Mouse (Mus musculus): ENCODE results near the gene Epha7.

The Epha7 gene

GRCm38 (mm10) chr4:28901496-28901895 is 88.6 kb downstream of the Epha7 start:
- no peak for DNase-seq

GRCm38 (mm10) chr4:28902004-28902704 is 89.2 kb downstream of the Epha7 start:
- DNase-seq = no peak

- no peak for DNase-seq
Measured at GRCm38 (mm10) chr4:28906985-28907384, 94.1 kb downstream of the Epha7 start.

GRCm38 (mm10) chr4:28910127-28910526 is 97.2 kb downstream of the Epha7 start:
- DNase-seq = no peak

GRCm38 (mm10) chr4:28912028-28912427 is 99.1 kb downstream of the Epha7 start:
- DNase-seq = no peak

GRCm38 (mm10) chr4:28913613-28914012 is 100.7 kb downstream of the Epha7 start:
- no peak for DNase-seq

- no peak for DNase-seq
Measured at GRCm38 (mm10) chr4:28920645-28921044, 107.7 kb downstream of the Epha7 start.

GRCm38 (mm10) chr4:28926072-28926471 is 113.1 kb downstream of the Epha7 start:
- DNase-seq = no peak

- DNase-seq = no peak
Measured at GRCm38 (mm10) chr4:28933431-28933830, 120.5 kb downstream of the Epha7 start.

- peak; percentile 12 for DNase-seq
Measured at GRCm38 (mm10) chr4:28934802-28935201, 121.9 kb downstream of the Epha7 start.

GRCm38 (mm10) chr4:28935567-28935966 is 122.6 kb downstream of the Epha7 start:
- DNase-seq = no peak

- no peak for DNase-seq
Measured at GRCm38 (mm10) chr4:28940710-28941109, 127.8 kb downstream of the Epha7 start.

GRCm38 (mm10) chr4:28944237-28944636 is 131.3 kb downstream of the Epha7 start:
- DNase-seq = no peak

- no peak for DNase-seq
Measured at GRCm38 (mm10) chr4:28960889-28961560, 148.1 kb downstream of the Epha7 start.

- peak; percentile 27 for DNase-seq
Measured at GRCm38 (mm10) chr4:28967584-28968315, 154.8 kb downstream of the Epha7 start.

- DNase-seq = peak; percentile 13
Measured at GRCm38 (mm10) chr4:28998462-28999286, 185.7 kb downstream of the Epha7 start.

GRCm38 (mm10) chr4:28999287-28999595 is 186.3 kb downstream of the Epha7 start:
- no peak for DNase-seq

- DNase-seq = no peak
Measured at GRCm38 (mm10) chr4:29010333-29010732, 197.4 kb downstream of the Epha7 start.

Data from embryo, embryonic 11 days (tissue).